Mouse (Mus musculus) brown adipose tissue, adult 24 weeks (tissue): ENCODE measurements around the gene Clpx. TPM values are rescaled to one million over a fixed set of nuclear protein-coding genes. Genes with fewer than 3 reads are reported as not detected.

Source experiments
- H3K27ac ChIP-seq: fragments of 200-500 bp; replicated peaks from 2 replicates; pipeline ENCODE4 v1.5.1; 2012; ENCODE audit warnings: low read depth, mild to moderate bottlenecking, low read length
- H3K4me1 ChIP-seq: fragments of 200-500 bp; 2 replicates; pipeline ENCODE4 v1.6.1; 2012; ENCODE audit warnings: low read length, mixed read lengths; ENCODE audit not compliant: control insufficient read depth, insufficient read depth, insufficient read length
- H3K4me3 ChIP-seq: fragments of 200-500 bp; 2 replicates; pipeline ENCODE4 v1.5.1; 2012; ENCODE audit warnings: low read depth, mild to moderate bottlenecking, low read length, moderate library complexity; ENCODE audit not compliant: insufficient read depth
- polyA plus RNA-seq: library from polyadenylated mRNA; stranded (reverse); fragments of >200 nt; gene quantifications from 2 replicates; pipeline ENCODE4 v1.2.4, GENCODE M21; 2012; ENCODE audit not compliant: missing spikeins, insufficient read depth, insufficient read length

The Clpx gene
- polyA plus RNA-seq = 97.1 and 113 TPM in 2 replicates

DNA sequence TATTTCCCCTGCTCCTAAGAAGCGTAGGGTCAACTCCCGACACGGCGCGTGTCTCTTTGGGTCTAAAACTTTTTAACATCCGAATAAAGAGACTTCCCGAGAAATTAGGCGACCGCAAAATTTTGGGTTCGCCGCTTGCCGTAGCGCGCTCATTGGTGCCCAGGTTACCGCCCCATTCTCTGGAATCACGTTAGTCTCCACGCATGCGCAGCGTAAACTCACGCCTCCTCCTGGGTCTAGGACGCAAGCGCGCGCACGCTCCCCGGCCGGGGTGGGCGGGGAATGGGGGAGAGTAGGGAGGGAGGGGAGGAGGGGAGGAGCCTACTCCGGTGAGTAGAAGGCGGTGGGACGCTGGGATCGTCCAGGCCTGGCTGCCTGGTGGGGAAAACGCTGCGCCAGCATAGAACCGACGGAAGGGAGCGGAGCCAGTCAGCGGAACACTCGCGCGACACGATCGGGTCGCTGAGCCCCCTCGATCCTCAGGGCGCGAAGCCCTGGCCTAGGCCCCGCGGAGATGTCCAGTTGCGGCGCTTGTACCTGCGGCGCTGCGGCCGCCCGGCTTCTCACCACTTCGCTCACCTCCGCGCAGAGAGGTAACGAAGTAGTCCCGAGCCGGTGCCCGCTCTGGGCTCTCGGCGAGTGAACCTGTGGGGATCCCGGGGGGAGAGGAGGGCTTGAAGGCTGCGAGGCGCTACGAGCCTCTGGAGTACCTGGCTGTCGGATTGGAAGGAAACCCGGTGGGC, at the start of gene Clpx:
Clpx (plus strand) TSS at position 288 of the 743 bp plus-strand sequence.
- H3K27ac ChIP-seq = peak within 1 kb of the TSS; percentile 80
- peak within 1 kb of the TSS; percentile 90 for H3K4me3 ChIP-seq
- H3K4me1 ChIP-seq = no peaks in the 10 kb centered on the region

DNA sequence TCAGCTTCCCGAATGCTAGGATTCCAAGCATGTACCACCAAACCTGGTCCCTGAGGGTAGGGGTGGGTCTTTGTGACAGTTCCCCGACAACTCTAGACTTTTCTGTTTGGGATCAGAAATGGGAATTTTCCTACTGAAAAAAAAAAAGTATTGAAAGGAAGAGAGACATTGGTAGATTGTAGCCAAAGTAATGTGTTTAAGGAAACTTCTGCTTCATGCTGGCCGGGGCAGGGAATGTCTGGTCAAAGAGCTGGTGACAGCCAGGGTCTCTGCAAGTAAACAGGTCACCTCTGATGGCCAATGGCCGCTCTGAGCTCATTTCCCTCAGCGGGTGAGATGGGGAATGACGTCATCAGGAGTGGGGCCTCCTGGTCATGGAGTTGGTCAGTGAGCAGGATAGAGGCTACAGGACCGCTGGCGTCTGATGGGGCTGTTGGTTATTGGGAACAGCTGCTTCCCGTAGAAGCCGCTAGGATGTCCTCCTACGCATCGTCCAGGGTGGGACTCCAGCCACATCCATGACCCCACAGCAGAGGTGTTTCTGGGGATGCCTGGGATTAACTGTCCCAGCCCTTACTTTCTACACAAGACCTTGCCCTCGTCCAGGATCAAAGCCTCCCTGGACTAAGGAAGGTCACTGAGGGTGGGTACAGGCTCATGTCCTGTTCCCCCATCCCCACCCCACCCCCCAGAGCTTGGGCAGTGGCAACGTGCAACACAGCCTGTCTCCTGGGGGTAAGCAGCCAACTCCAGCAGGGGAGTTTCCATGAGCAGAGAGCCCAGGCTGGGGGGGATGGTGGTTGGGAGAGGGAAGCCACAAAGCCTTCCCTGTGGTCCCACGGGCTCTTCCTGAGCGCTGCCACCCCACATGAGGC, 46.3 kb upstream of the Clpx start:
- H3K27ac ChIP-seq = no peak overlapping the region
- no peaks in the 10 kb centered on the region for H3K4me1 ChIP-seq
- H3K4me3 ChIP-seq = no peak overlapping the region

DNA sequence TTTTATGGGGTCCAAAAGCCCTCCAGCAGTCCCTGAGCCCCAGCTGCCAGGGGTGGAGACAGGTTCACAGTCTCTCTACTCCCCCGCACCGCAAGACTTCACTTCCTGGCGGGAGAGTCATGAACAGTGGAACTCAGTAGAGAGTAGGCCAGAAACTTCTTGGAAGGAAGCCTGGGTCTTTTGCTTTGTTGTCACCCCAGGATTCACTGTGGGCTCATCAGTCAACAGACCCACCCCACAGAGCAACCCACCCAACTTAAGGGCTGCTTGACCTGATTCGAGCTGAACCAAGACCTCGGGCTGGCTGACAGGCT, 45.7 kb upstream of the Clpx start:
- Histone ChIP-seq H3K4me3 (no peak overlapping the region), H3K27ac (no peak overlapping the region), H3K4me1 (no peaks in the 10 kb centered on the region)

DNA sequence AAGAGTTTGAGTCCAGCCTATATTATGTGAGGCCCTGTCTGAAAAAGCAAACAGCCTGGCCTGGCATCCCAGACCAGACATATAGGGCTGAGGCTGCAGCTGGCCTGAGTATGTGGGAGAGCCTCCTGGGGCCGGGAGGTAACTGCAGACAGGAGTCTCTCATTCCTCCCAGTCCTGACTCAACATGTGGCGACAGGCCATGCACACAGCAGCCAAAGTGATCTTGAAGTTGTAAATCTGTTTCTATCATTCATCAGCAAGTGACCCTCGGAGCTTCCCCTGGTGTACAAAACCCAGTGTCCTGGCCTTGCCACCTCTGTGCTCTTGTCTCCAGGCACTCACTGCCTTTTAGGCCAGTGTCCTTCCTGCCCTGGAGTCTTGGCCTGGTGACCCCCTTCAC, 42.0 kb upstream of the Clpx start:
- Histone ChIP-seq H3K4me1 (peaks cover 3% of the 10 kb centered on the region; the same call in 1 of the 2 replicates), H3K27ac (no peak overlapping the region), H3K4me3 (no peak overlapping the region)

DNA sequence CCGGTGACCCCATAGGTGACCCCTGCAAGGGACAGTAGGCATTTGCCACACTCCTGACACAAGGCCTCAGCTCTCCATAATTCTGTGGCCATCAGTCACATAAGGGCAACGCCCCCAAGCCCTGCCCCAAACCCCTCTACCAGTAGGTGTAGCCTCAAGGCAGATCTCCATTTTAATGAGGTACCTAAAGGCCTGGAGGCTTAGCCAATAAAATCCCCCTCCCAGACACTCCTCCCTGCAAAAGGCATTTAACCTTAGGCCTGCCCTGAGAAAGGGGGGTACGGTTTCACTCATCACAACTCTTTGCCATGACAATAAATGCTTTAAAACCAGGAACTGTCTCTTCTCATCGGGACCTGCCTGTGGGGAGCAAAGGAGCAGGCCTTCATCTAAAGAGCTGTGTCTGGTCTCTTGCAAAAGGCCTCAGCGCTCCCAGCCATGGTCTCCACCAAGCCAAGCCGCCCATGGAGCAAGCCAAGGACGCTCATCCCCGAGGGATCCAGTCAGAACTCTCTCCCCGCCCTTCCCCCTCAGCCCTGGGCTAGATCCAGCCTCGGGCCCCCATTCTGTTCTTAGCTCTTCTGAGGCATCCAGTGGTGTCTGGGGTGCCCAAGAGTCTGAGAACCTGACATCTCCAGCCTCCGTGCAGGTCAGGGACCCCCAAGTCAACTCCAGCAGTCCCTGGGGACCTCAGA, 38.0 kb upstream of the Clpx start:
- Histone ChIP-seq H3K4me1 (peaks cover 9% of the 10 kb centered on the region; the same call in 1 of the 2 replicates), H3K4me3 (no peak overlapping the region), H3K27ac (no peak overlapping the region)

DNA sequence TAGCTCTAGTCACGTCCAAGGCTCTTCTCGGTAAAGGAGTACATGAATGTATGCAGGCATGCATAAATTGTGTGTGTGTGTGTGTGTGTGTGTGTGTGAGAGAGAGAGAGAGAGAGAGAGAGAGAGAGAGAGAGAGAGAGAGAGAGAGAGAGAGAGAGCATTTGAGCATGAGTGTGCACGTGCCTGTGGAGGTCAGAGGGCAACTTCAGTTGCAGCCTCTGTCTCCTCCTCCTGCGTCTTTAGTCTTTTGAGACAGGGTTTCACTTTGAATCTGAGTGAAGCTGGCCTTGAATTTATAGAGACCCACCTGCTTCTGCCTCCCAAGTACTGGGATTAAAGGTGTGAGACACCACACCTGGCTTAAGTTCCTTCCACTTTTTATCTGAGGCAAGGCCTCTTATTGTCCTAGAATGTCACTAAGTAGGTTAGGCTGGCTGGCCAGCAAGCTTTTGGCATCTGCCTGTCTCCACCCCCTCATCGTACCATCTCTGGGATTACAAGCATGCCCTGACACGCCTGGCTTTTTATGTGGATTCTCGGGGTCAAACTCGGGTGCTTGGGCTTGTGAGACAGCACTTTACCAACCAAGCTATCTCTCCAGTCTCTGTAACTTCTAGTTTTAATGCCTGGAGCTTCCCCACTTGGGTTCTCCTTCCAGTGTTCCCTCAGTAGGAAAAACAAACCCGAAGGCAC, 36.7 kb upstream of the Clpx start:
- H3K4me3 ChIP-seq = no peak overlapping the region
- no peak overlapping the region for H3K27ac ChIP-seq
- peaks cover 11% of the 10 kb centered on the region; the same call in 1 of the 2 replicates for H3K4me1 ChIP-seq

DNA sequence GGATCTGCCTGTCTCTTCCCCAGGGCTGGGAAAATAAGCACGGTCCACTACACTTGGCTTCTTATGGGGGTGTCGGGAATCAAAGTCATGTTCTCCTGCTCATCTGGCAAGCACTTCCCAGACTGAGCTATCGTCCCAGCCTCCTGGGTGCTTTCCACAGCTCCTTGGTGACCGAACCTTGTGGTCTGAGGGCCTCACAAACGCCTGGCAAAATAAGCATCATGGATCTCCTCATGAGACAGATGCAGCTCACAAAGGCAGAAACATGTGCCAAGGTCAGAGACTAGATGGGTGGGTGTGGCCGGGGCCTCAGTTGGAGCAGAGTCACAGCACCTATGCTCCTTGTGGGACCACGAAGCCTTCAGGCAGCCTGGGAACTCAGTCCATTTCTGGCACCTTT, 34.7 kb upstream of the Clpx start:
- no peak overlapping the region for H3K27ac ChIP-seq

DNA sequence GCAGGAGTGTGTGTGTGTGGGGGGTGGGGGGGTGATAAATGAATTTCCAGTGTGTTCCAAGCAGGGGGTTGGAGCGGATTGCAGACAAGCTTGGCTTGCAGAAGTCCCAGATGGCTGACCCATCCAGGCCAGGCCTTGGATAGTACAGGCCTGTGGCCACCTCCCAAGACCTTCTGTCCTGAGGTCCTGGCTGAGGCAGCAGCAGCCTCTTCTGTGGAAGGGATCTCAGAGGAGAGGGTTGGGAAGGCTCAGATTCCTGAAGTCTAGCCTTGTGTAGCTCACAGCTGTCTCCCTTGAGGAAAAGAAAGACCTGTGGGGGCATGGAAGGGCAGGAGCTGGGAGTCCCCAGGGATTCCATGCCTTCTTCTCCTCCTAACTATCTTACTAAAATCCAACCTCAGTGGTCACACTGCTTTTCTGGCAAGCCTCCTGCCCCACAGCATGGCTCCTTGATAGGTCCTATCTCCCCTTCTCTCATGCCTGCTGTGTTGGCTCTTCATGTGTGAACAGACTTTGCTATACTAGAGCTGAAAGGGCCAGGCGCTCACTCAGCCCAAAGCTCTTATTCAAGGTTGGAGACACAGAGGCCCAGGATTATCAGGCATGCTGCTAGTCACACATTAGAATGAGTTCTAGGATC, 32.3 kb upstream of the Clpx start:
- H3K4me3 ChIP-seq = no peak overlapping the region
- H3K4me1 ChIP-seq = peaks cover 8% of the 10 kb centered on the region; the same call in 1 of the 2 replicates
- no peak overlapping the region for H3K27ac ChIP-seq

More for the DNA sequence above, 34.7 kb upstream of the Clpx start:
- Histone ChIP-seq H3K4me1 (peaks cover 11% of the 10 kb centered on the region; the same call in 1 of the 2 replicates), H3K4me3 (no peak overlapping the region)

DNA sequence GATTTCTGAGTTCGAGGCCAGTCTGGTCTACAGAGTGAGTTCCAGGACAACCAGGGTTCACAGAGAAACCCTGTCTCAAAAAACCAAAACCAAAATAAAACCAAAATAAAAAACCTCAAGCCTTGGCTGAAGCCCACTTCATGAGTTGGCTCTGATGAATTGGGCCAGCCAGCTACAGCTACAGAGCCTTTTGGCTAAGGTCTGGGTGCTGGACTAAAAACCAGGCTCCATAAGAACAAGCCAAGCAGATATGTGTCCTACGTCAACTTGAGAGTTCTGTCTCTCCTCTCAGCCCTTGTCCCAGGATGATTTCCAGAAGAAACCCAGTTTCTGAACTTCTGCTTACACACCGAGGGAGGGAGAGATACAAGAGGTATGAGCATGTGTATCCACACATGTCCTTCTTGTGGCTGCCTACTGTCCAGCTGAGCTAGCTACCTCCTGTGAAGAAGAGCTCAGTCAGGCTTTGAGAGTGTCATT, 31.4 kb upstream of the Clpx start:
- no peak overlapping the region for H3K4me3 ChIP-seq
- no peak overlapping the region for H3K27ac ChIP-seq
- peaks cover 4% of the 10 kb centered on the region; the same call in 1 of the 2 replicates for H3K4me1 ChIP-seq

DNA sequence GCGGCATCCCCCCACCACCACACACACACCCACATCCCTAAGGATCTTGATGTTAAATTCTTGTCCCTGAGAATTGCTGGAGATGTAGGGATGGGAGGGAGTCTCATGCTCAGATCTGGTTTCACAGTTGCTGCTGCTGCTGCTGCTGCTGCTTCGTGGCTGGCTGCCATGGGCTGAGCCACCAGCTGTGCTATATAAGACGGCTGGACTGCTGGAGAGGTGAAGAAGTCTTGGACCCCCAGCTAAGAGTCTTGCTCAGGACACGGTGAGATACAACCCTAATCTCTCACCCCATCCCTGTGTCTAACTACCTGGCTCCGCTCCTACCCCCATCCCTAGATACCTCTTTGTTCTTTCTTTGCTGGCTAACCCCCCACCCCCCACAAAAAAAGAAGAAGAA, 29.1 kb upstream of the Clpx start, which contains the start of gene Cilp:
Cilp (plus strand) TSS at position 222 of the 400 bp plus-strand sequence.
- Histone ChIP-seq H3K4me1 (peaks cover 2% of the 10 kb centered on the region; the same call in 1 of the 2 replicates), H3K4me3 (no peak within 1 kb of the TSS), H3K27ac (no peak within 1 kb of the TSS)

DNA sequence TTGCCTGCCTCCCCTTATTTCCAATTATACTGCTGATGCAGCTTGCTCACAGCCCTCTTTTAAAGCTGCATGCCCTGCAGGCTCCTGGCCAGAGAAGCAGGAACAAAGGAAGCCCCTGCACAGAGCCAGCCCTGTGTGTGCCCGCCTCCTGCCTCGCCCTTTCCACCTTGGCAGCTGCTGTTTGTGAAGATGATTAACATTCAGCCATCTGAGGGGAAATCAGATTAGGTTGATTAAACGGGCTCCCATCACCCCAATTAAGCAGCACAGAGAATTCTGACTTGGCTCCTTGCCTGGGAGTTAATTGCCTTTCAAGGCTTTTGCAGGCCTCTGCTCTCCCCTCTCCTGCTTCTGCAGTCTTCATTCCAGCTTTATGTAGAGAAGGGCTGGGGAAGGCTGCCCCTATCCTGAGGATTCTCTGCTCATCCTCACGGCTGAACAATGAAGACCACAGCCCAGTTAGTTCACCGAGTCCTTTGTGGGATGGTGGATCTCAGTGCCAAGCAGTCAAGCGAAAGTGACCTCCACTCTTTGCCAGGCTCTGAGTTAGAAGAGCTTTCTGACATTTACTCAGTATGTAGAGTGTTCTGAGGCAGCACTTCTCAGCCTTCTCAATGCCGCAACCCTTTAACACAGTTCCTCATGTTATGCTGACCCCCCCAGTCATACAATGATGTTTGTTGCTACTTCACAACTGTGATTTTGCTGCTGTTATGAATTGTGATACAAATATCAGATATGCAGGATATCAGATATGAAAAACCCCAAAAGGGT, 26.1 kb upstream of the Clpx start:
- Histone ChIP-seq H3K4me1 (no peaks in the 10 kb centered on the region), H3K27ac (no peak overlapping the region), H3K4me3 (no peak overlapping the region)

DNA sequence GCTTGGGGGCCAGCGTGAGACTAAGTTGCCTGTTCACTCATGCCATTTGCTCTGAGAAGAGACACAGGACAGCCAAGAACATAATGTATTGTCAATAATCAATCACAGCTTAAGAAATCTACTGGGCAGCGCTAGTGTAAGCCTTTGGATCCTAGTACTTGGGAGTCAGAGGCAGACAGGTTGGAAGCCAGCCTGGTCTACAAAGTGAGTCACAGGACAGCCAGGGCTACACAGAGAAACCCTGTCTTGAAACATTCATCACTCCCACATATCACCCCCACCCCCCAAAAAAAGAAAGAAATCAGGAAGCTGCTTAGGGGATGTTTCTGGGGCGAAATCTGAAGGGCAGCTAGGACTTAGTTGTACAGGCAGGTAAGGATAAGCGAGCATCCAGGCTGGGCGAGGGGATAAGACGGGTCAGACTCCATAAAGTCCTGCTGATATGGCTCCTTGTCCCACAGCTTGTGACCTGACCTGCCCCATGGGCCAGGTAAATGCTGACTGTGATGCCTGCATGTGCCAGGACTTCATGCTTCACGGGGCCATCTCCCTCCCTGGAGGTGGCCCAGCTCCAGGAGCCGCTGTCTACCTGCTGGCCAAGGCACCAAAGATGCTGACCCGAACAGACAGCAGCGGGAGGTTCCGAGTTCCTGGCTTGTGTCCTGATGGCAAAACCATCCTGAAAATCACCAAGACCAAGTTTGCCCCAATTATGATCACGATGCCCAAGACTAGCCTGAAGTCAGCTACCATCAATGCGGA, 20.8 kb upstream of the Clpx start:
- Histone ChIP-seq H3K4me3 (no peak overlapping the region), H3K4me1 (no peaks in the 10 kb centered on the region), H3K27ac (no peak overlapping the region)

DNA sequence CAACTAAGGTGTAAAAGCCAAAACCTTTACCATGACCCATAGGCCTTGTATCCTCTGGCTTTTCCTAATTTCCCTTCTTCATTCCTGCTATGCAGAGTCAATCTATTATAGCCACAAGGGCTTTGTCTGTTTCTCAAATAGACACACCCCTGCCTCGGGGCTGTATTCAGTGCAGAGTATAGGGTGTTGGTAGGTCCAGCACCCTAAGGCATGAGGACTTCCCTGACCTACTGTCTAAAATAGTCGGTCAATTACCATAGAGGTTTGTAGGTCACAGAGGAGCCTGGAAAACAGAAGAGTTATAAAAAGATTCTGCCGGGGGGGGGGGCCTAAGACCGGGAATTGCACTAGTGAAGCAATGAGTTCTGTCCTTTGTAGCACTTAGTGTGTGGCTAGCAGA, 20.2 kb upstream of the Clpx start:
- Histone ChIP-seq H3K4me3 (no peak overlapping the region), H3K27ac (no peak overlapping the region), H3K4me1 (no peaks in the 10 kb centered on the region)
